Mouse (Mus musculus): ENCODE data around the gene Slc9a1. TPM values are rescaled to one million over a fixed set of nuclear protein-coding genes. Genes with fewer than 3 reads are reported as not detected.
A peak's percentile ranks its signal among the peaks of the same experiment; 100 is the strongest.

Gene Slc9a1
- total and polyA plus RNA-seq, 3 experiments, result 17.0 to 21.5 (median 17.4) TPM

DNA sequence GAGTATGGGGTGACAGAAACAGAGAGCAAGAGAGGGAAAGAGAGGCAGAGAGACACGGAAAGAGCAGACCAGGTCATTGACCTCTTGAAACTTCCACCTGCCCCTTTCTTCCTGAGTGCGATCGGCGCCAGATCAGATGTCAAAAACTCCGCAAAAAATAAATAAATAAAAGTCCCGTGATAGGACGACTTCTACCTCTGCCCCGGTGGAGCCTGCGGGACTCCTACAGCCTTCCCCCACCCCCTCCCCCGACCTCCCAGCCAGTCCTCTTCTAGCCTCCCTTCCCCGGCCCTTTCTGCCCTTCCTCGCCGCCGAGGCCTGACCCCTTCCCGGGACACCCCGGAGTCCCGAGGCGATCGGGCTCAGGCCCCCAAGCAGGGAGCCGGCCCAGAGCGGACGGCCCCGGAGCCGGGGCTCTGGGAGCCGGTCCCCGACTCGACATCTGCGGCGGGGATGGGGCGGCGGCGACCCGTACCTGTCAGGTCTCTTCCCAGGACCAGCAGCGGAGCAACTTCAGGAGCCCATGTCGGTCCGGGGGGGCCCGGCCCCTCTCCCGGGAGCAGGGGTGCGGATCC, 30.9 kb upstream of the Slc9a1 start:
- Histone ChIP-seq H3K27ac (peak overlapping the region; percentile 91), H3K27me3 (ENCODE audit: control insufficient read depth, insufficient read depth, low read length) (no peaks in the 10 kb centered on the region), H3K79me2 (replicated peaks; ENCODE audit: control insufficient read depth, insufficient read depth, low read length) (peaks cover 3% of the 10 kb centered on the region), H3K9ac (ENCODE audit: low read depth, low read length) (peak overlapping the region; percentile 73), H3K4me3 (peak overlapping the region; percentile 97), H3K36me3 (ENCODE audit: control insufficient read depth, insufficient read depth, low read length) (no peaks in the 10 kb centered on the region; the same call in 1 of the 2 replicates), H3K4me1 (ENCODE audit: control insufficient read depth, insufficient read depth, low read length) (no peaks in the 10 kb centered on the region; the same call in 1 of the 2 replicates)
- no peak for DNase-seq
- under 1% methylated on average over 39 of the region's 39 CpGs for WGBS
- no peak for TF ChIP-seq EP300 (IDR thresholded peaks at IDR 0.05; ENCODE audit: insufficient read depth, low read depth, low read length)
- no peak for TF ChIP-seq POLR2A (IDR thresholded peaks at IDR 0.05; ENCODE audit: insufficient read depth, low read depth, low read length)
- TF ChIP-seq CTCF (IDR thresholded peaks at IDR 0.05), result no peak
- intact Hi-C loops (cut with DNase I), result loop anchor here (2.0 kb wide), 1 partner anchor 60 kb away; no protein-coding TSS in a partner anchor

GRCm38 (mm10) chr4:133339148-133339749, 30.3 kb upstream of the Slc9a1 start:
- under 1% methylated on average over 58 of the region's 60 CpGs for whole genome bisulfite sequencing
- H3K9ac ChIP-seq (ENCODE audit: low read depth, low read length), result peak overlapping the region; percentile 73
- H3K27me3 ChIP-seq (ENCODE audit: control insufficient read depth, insufficient read depth, low read length), result no peaks in the 10 kb centered on the region
- no peaks in the 10 kb centered on the region; the same call in 1 of the 2 replicates for H3K36me3 ChIP-seq (ENCODE audit: control insufficient read depth, insufficient read depth, low read length)
- peak; percentile 99 for DNase-seq
- peak; percentile 76 for TF ChIP-seq POLR2A (IDR thresholded peaks at IDR 0.05; ENCODE audit: insufficient read depth, low read depth, low read length)
- TF ChIP-seq EP300 (IDR thresholded peaks at IDR 0.05; ENCODE audit: insufficient read depth, low read depth, low read length), result peak; percentile 50; the same call in 1 of the 2 replicates
- TF ChIP-seq CTCF (IDR thresholded peaks at IDR 0.05), result no peak
- H3K79me2 ChIP-seq (replicated peaks; ENCODE audit: control insufficient read depth, insufficient read depth, low read length), result no peaks in the 10 kb centered on the region
- intact Hi-C loops (cut with DNase I), result loop anchor here (2.0 kb wide), 1 partner anchor 60 kb away; no protein-coding TSS in a partner anchor
- no peaks in the 10 kb centered on the region; the same call in 1 of the 2 replicates for H3K4me1 ChIP-seq (ENCODE audit: control insufficient read depth, insufficient read depth, low read length)
- H3K4me3 ChIP-seq, result peak overlapping the region; percentile 97
- peak overlapping the region; percentile 91 for H3K27ac ChIP-seq

DNA sequence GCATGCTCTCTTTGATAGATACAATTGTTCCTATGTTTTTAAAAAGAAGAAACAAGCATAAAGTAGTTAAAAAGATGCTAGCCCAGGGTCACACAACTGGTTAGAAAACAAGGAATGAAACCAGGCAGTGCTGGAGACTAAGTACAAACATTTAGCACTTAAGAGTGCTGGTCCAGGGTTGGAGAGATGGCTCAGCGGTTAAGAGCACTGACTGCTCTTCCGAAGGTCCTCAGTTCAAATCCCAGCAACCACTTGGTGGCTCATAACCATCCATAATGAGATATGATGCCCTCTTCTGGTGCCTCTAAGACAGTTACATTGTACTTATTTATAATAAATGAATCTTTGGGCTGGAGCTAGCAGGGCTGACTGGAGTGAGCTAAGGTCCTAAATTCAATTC, 29.3 kb upstream of the Slc9a1 start:
- TF ChIP-seq POLR2A (IDR thresholded peaks at IDR 0.05; ENCODE audit: insufficient read depth, low read depth, low read length) (no peak), CTCF (IDR thresholded peaks at IDR 0.05) (peak; percentile 19; the same call in 1 of the 2 replicates)

DNA sequence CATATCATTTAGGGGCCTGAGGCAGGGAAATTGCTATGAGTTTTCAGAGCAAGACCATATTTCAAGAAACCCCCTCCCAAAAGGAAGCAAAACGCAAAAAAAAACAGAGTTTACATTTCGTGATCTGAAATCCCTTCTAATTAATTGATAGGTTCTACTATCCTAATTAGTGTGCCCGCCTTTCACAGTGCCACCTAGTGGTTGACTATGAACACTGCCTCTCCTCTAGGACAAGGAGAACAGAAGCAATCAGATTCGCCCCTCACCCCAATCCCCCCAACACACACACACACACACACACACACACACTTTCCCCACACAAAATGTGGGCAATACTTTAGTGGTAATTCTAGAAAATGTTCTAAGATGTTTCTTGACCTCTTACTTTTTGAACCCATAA, 25.4 kb upstream of the Slc9a1 start:
- H3K4me1 ChIP-seq (ENCODE audit: control insufficient read depth, insufficient read depth, low read length), result no peaks in the 10 kb centered on the region; the same call in 1 of the 2 replicates
- H3K4me3 ChIP-seq, result no peak overlapping the region
- H3K36me3 ChIP-seq (ENCODE audit: control insufficient read depth, insufficient read depth, low read length), result no peaks in the 10 kb centered on the region
- no peak overlapping the region for H3K9ac ChIP-seq (ENCODE audit: low read depth, low read length)
- WGBS, result 3% methylated on average over 4 of the region's 4 CpGs
- intact Hi-C loops (cut with DNase I), result loop anchor here (1.0 kb wide), 1 partner anchor 34 kb away; no protein-coding TSS in a partner anchor
- no peak for TF ChIP-seq POLR2A (IDR thresholded peaks at IDR 0.05; ENCODE audit: insufficient read depth, low read depth, low read length)
- peak; percentile 80 for TF ChIP-seq CTCF (IDR thresholded peaks at IDR 0.05)
- H3K27ac ChIP-seq, result no peak overlapping the region
- DNase-seq, result no peak
- H3K27me3 ChIP-seq (ENCODE audit: control insufficient read depth, insufficient read depth, low read length), result no peaks in the 10 kb centered on the region
- no peaks in the 10 kb centered on the region for H3K79me2 ChIP-seq (replicated peaks; ENCODE audit: control insufficient read depth, insufficient read depth, low read length)

More for the DNA sequence above, 29.3 kb upstream of the Slc9a1 start:
- Histone ChIP-seq H3K79me2 (replicated peaks; ENCODE audit: control insufficient read depth, insufficient read depth, low read length) (no peaks in the 10 kb centered on the region), H3K27ac (no peak overlapping the region), H3K36me3 (ENCODE audit: control insufficient read depth, insufficient read depth, low read length) (no peaks in the 10 kb centered on the region; the same call in 1 of the 2 replicates), H3K27me3 (ENCODE audit: control insufficient read depth, insufficient read depth, low read length) (no peaks in the 10 kb centered on the region), H3K9ac (ENCODE audit: low read depth, low read length) (no peak overlapping the region), H3K4me3 (no peak overlapping the region), H3K4me1 (ENCODE audit: control insufficient read depth, insufficient read depth, low read length) (no peaks in the 10 kb centered on the region; the same call in 1 of the 2 replicates)
- no peak for DNase-seq
- 83% methylated on average over 2 of the region's 2 CpGs for WGBS
- intact Hi-C loops (cut with DNase I), result no loop called here

- no peak overlapping the region for H3K27ac ChIP-seq
- WGBS, result 85% methylated on average over 6 of the region's 6 CpGs
- no peaks in the 10 kb centered on the region for H3K27me3 ChIP-seq (ENCODE audit: control insufficient read depth, insufficient read depth, low read length)
- no peak overlapping the region for H3K4me3 ChIP-seq
- H3K79me2 ChIP-seq (replicated peaks; ENCODE audit: control insufficient read depth, insufficient read depth, low read length), result no peaks in the 10 kb centered on the region
- DNase-seq, result no peak
- intact Hi-C loops (cut with DNase I), result no loop called here
- H3K4me1 ChIP-seq (ENCODE audit: control insufficient read depth, insufficient read depth, low read length), result no peaks in the 10 kb centered on the region
- no peak overlapping the region for H3K9ac ChIP-seq (ENCODE audit: low read depth, low read length)
- H3K36me3 ChIP-seq (ENCODE audit: control insufficient read depth, insufficient read depth, low read length), result no peaks in the 10 kb centered on the region
- TF ChIP-seq CTCF (IDR thresholded peaks at IDR 0.05) (peak; percentile 21; the same call in 1 of the 2 replicates), POLR2A (IDR thresholded peaks at IDR 0.05; ENCODE audit: insufficient read depth, low read depth, low read length) (no peak)
These were observed 23.8 kb upstream of the Slc9a1 start for GRCm38 (mm10) chr4:133345702-133346101.

GRCm38 (mm10) chr4:133346577-133346976, 22.9 kb upstream of the Slc9a1 start:
- Histone ChIP-seq H3K36me3 (ENCODE audit: control insufficient read depth, insufficient read depth, low read length) (no peaks in the 10 kb centered on the region), H3K79me2 (replicated peaks; ENCODE audit: control insufficient read depth, insufficient read depth, low read length) (no peaks in the 10 kb centered on the region), H3K4me3 (no peak overlapping the region), H3K4me1 (ENCODE audit: control insufficient read depth, insufficient read depth, low read length) (no peaks in the 10 kb centered on the region), H3K27ac (no peak overlapping the region), H3K27me3 (ENCODE audit: control insufficient read depth, insufficient read depth, low read length) (no peaks in the 10 kb centered on the region), H3K9ac (ENCODE audit: low read depth, low read length) (no peak overlapping the region)
- DNase-seq, result no peak
- intact Hi-C loops (cut with DNase I), result no loop called here
- 46% methylated on average over 4 of the region's 4 CpGs for WGBS
- TF ChIP-seq CTCF (IDR thresholded peaks at IDR 0.05) (no peak), EP300 (IDR thresholded peaks at IDR 0.05; ENCODE audit: insufficient read depth, low read depth, low read length) (no peak), POLR2A (IDR thresholded peaks at IDR 0.05; ENCODE audit: insufficient read depth, low read depth, low read length) (no peak)
